Mouse (Mus musculus) heart, adult 2 months (tissue): ENCODE measurements around the gene Snrk.
A peak's percentile ranks its signal among the peaks of the same experiment; 100 is the strongest.

Source experiments
- CTCF ChIP-seq: fragments of 200-600 bp; IDR thresholded peaks from 2 replicates; pipeline ENCODE4 v1.8.1; 2022; ENCODE audit warnings: antibody characterized with exemption, mild to moderate bottlenecking, moderate library complexity
- POLR2A ChIP-seq: fragments of 200-500 bp; IDR thresholded peaks from 2 replicates; pipeline ENCODE4 v1.6.1; 2011; ENCODE audit warnings: mild to moderate bottlenecking, low read depth, low read length, control low read depth; ENCODE audit not compliant: insufficient read depth

DNA sequence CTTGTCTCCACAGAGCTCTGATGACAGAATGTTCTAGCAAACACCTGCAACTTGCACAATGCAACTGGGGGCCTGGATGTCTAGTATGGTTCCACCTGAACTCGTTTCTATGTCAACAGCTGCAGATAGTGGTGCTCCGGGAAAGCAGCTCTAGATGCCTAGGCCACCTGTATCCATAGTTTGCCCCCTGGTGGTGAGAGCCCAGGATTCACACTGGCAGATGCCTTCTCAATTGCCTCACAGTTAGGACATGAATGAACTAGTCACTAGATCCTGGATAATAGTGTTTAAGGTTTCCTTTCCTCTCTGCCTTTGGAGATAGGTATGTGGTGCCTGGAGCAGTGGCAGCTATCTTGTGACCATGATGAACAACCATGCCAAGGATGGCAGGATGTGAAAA lies 68.0 kb downstream of the Snrk start:
- TF ChIP-seq CTCF (peak; percentile 92), POLR2A (no peak)
